Mouse (Mus musculus) midbrain, embryonic 10.5 days (tissue): ENCODE data around the gene Fam227a. TPM values are rescaled to one million over a fixed set of nuclear protein-coding genes. Genes with fewer than 3 reads are reported as not detected.
A peak's percentile ranks its signal among the peaks of the same experiment; 100 is the strongest.

Source experiments
- DNase-seq: peaks from one replicate; pipeline ENCODE4 v3.0.0-alpha.2; 2017; ENCODE audit warnings: low spot score
- H3K27ac ChIP-seq: fragments of 300-500 bp; sonication (generic); replicated peaks from 2 replicates; pipeline ENCODE4 v1.5.1; 2016; ENCODE audit warnings: mild to moderate bottlenecking
- H3K27me3 ChIP-seq: fragments of 300-500 bp; sonication (generic); 2 replicates; pipeline ENCODE4 v1.6.1; 2016; ENCODE audit warnings: low read depth, mild to moderate bottlenecking; ENCODE audit not compliant: poor library complexity, severe bottlenecking
- H3K36me3 ChIP-seq: fragments of 300-500 bp; sonication (generic); 2 replicates; pipeline ENCODE4 v1.6.1; 2016; ENCODE audit warnings: mild to moderate bottlenecking, moderate library complexity
- H3K4me1 ChIP-seq: fragments of 300-500 bp; sonication (generic); 2 replicates; pipeline ENCODE4 v1.6.1; 2016
- H3K4me3 ChIP-seq: fragments of 300-500 bp; sonication (generic); 2 replicates; pipeline ENCODE4 v1.5.1; 2016; ENCODE audit warnings: mild to moderate bottlenecking, moderate library complexity
- H3K9me3 ChIP-seq: fragments of 300-500 bp; sonication (generic); replicated peaks from 2 replicates; pipeline ENCODE4 v1.6.1; 2016; ENCODE audit warnings: mild to moderate bottlenecking
- WGBS: fragments of 180-500 bp; shearing (Covaris S2); methylation state at CpG from one replicate; pipeline ENCODE4 v1.1.7; 2016; 5-methylcytosine and 5-hydroxymethylcytosine counted together
- polyA plus RNA-seq: library from polyadenylated mRNA; unstranded; fragments of >200 nt; fragmentation: Nextera tagmentation; extraction: Ambion mirVana; gene quantifications from 2 replicates; pipeline ENCODE4 v1.2.1, GENCODE M21; 2016

Fam227a gene
- polyA plus RNA-seq, 1 experiment from 2014 or later = 2.2 TPM

GRCm38 (mm10) chr15:79689662-79690425 lies 31.1 kb upstream of the Fam227a start:
- Histone ChIP-seq H3K36me3 (peaks cover 9% of the 10 kb centered on the region), H3K27ac (peak overlapping the region; percentile 96), H3K9me3 (no peaks in the 10 kb centered on the region), H3K4me3 (peak overlapping the region; percentile 97), H3K4me1 (peaks cover 64% of the 10 kb centered on the region), H3K27me3 (no peaks in the 10 kb centered on the region)
- DNase-seq = no peak
- 18% methylated on average over 24 of the region's 24 CpGs for WGBS

- H3K4me3 ChIP-seq = peak overlapping the region; percentile 97
- DNase-seq = no peak
- H3K36me3 ChIP-seq = no peaks in the 10 kb centered on the region
- H3K9me3 ChIP-seq = no peaks in the 10 kb centered on the region
- H3K4me1 ChIP-seq = peaks cover 77% of the 10 kb centered on the region
- WGBS = 5% methylated on average over 8 of the region's 8 CpGs
- no peaks in the 10 kb centered on the region for H3K27me3 ChIP-seq
- H3K27ac ChIP-seq = peak overlapping the region; percentile 94
Observed at GRCm38 (mm10) chr15:79688268-79688956, 29.7 kb upstream of the Fam227a start.

GRCm38 (mm10) chr15:79687646-79688267 lies 29.0 kb upstream of the Fam227a start, which contains the start of gene Josd1:
TSS of gene Josd1 (minus strand) at chr15:79687919.
- WGBS = under 1% methylated on average over 72 of the region's 72 CpGs
- DNase-seq = peak; percentile 96
- no peaks in the 10 kb centered on the region for H3K27me3 ChIP-seq
- no peaks in the 10 kb centered on the region for H3K36me3 ChIP-seq
- peak within 1 kb of the TSS; percentile 97 for H3K4me3 ChIP-seq
- H3K9me3 ChIP-seq = no peaks in the 10 kb centered on the region
- peak within 1 kb of the TSS; percentile 94 for H3K27ac ChIP-seq
- H3K4me1 ChIP-seq = peaks cover 75% of the 10 kb centered on the region

- Histone ChIP-seq H3K36me3 (no peaks in the 10 kb centered on the region), H3K27ac (peak overlapping the region; percentile 94), H3K4me1 (peaks cover 72% of the 10 kb centered on the region), H3K9me3 (no peaks in the 10 kb centered on the region), H3K27me3 (no peaks in the 10 kb centered on the region), H3K4me3 (peak overlapping the region; percentile 97)
- under 1% methylated on average over 32 of the region's 33 CpGs for WGBS
- no peak for DNase-seq
Observed at GRCm38 (mm10) chr15:79687175-79687574, 28.4 kb upstream of the Fam227a start.

GRCm38 (mm10) chr15:79686046-79686869 lies 27.5 kb upstream of the Fam227a start:
- WGBS = 27% methylated on average over 15 of the region's 15 CpGs
- H3K27me3 ChIP-seq = no peaks in the 10 kb centered on the region
- DNase-seq = peak; percentile 16
- peak overlapping the region; percentile 94 for H3K27ac ChIP-seq
- no peaks in the 10 kb centered on the region for H3K36me3 ChIP-seq
- no peaks in the 10 kb centered on the region for H3K9me3 ChIP-seq
- H3K4me1 ChIP-seq = peaks cover 65% of the 10 kb centered on the region
- peak overlapping the region; percentile 97 for H3K4me3 ChIP-seq

GRCm38 (mm10) chr15:79685141-79685641 lies 26.4 kb upstream of the Fam227a start:
- Histone ChIP-seq H3K27me3 (no peaks in the 10 kb centered on the region), H3K27ac (no peak overlapping the region), H3K4me1 (peaks cover 64% of the 10 kb centered on the region), H3K9me3 (no peaks in the 10 kb centered on the region), H3K36me3 (no peaks in the 10 kb centered on the region), H3K4me3 (peak overlapping the region; percentile 97)
- 65% methylated on average over 6 of the region's 6 CpGs for WGBS
- no peak for DNase-seq

- DNase-seq = no peak
- Histone ChIP-seq H3K27ac (no peak overlapping the region), H3K36me3 (peaks cover 2% of the 10 kb centered on the region; the same call in 1 of the 2 replicates), H3K4me3 (peak overlapping the region; percentile 97), H3K27me3 (no peaks in the 10 kb centered on the region), H3K4me1 (peaks cover 58% of the 10 kb centered on the region), H3K9me3 (no peaks in the 10 kb centered on the region)
- 93% methylated on average over 6 of the region's 6 CpGs for WGBS
Observed at GRCm38 (mm10) chr15:79684616-79685015, 25.9 kb upstream of the Fam227a start.

- peaks cover 10% of the 10 kb centered on the region for H3K36me3 ChIP-seq
- peaks cover 51% of the 10 kb centered on the region for H3K4me1 ChIP-seq
- no peak for DNase-seq
- H3K27ac ChIP-seq = no peak overlapping the region
- WGBS = 76% methylated on average over 19 of the region's 19 CpGs
- no peaks in the 10 kb centered on the region for H3K9me3 ChIP-seq
- H3K27me3 ChIP-seq = no peaks in the 10 kb centered on the region
- H3K4me3 ChIP-seq = 0 out of 2 replicates have a peak overlapping the region, but pooled peaks have one; percentile 97
Observed at GRCm38 (mm10) chr15:79683707-79684465, 25.1 kb upstream of the Fam227a start.

- peaks cover 10% of the 10 kb centered on the region for H3K36me3 ChIP-seq
- H3K4me1 ChIP-seq = peaks cover 45% of the 10 kb centered on the region
- no peaks in the 10 kb centered on the region for H3K9me3 ChIP-seq
- H3K27me3 ChIP-seq = no peaks in the 10 kb centered on the region
- no peak overlapping the region for H3K27ac ChIP-seq
- DNase-seq = no peak
- H3K4me3 ChIP-seq = no peak overlapping the region
- 90% methylated on average over 6 of the region's 6 CpGs for WGBS
Observed at GRCm38 (mm10) chr15:79683146-79683545, 24.4 kb upstream of the Fam227a start.

- H3K27me3 ChIP-seq = no peaks in the 10 kb centered on the region
- no peak for DNase-seq
- H3K27ac ChIP-seq = no peak overlapping the region
- WGBS = 95% methylated on average over 4 of the region's 4 CpGs
- H3K4me1 ChIP-seq = peaks cover 45% of the 10 kb centered on the region
- no peak overlapping the region for H3K4me3 ChIP-seq
- H3K9me3 ChIP-seq = no peaks in the 10 kb centered on the region
- H3K36me3 ChIP-seq = peaks cover 18% of the 10 kb centered on the region
Observed at GRCm38 (mm10) chr15:79681973-79682372, 23.2 kb upstream of the Fam227a start.

GRCm38 (mm10) chr15:79677936-79678335 lies 19.2 kb upstream of the Fam227a start:
- Histone ChIP-seq H3K36me3 (peaks cover 57% of the 10 kb centered on the region), H3K9me3 (no peaks in the 10 kb centered on the region), H3K4me1 (peaks cover 5% of the 10 kb centered on the region; the same call in 1 of the 2 replicates), H3K27ac (no peak overlapping the region), H3K27me3 (no peaks in the 10 kb centered on the region), H3K4me3 (no peak overlapping the region)
- DNase-seq = no peak
- WGBS = 88% methylated on average over 2 of the region's 2 CpGs
